Mouse (Mus musculus) spleen, adult 2 months (tissue): ENCODE measurements at regions not wholly inside any gene's neighbourhood (a gene's known extent, or its start where the extent isn't known, plus 50 kb on each side); places are given as distances from the start of the nearest gene placed in this dataset.
"Not testable (repeated sequence)": the region's sequence is repeated elsewhere in the genome, so short reads cannot be mapped to it uniquely, and the experiment has no call there.

Source experiments
- CTCF ChIP-seq: fragments of 200-500 bp; IDR thresholded peaks from 2 replicates; pipeline ENCODE4 v1.5.1; 2011; ENCODE audit warnings: mild to moderate bottlenecking, inconsistent platforms; ENCODE audit not compliant: insufficient read depth, insufficient read length, insufficient replicate concordance; ENCODE audit errors: extremely low read depth
- POLR2A ChIP-seq: fragments of 200-500 bp; IDR thresholded peaks from 2 replicates; pipeline ENCODE4 v1.6.1; 2011; ENCODE audit warnings: low read depth, low read length, inconsistent platforms

DNA sequence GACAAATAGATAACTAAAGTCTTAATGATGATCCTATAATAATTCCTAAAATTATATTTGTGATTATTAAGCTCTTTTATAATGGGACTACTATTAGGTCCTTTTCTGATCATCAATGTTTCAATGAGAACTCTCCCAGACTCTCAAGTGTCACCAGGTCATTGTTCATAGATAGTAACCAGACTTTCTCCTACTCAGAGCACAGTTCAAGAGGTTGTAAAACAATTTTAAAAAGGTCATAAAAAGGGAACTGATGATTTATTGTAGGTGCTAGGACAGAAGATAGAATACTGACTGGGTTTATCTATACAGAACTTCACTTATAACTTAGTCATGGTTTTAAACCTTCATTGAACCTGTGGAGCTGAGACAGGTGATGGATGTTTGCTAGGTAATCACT is 58.7 kb upstream of the Gm15446 start:
- not testable (repeated sequence) for TF ChIP-seq CTCF, POLR2A
